Mouse (Mus musculus) adipocyte (in vitro differentiated cells): ENCODE measurements around the gene Ifnar1.
"Not testable (repeated sequence)": the region's sequence is repeated elsewhere in the genome, so short reads cannot be mapped to it uniquely, and the experiment has no call there.

Source experiments
- DNase-seq: peaks from one replicate; pipeline ENCODE4 v3.0.0-alpha.2; 2016; ENCODE audit warnings: low spot score

Ifnar1 gene

DNA sequence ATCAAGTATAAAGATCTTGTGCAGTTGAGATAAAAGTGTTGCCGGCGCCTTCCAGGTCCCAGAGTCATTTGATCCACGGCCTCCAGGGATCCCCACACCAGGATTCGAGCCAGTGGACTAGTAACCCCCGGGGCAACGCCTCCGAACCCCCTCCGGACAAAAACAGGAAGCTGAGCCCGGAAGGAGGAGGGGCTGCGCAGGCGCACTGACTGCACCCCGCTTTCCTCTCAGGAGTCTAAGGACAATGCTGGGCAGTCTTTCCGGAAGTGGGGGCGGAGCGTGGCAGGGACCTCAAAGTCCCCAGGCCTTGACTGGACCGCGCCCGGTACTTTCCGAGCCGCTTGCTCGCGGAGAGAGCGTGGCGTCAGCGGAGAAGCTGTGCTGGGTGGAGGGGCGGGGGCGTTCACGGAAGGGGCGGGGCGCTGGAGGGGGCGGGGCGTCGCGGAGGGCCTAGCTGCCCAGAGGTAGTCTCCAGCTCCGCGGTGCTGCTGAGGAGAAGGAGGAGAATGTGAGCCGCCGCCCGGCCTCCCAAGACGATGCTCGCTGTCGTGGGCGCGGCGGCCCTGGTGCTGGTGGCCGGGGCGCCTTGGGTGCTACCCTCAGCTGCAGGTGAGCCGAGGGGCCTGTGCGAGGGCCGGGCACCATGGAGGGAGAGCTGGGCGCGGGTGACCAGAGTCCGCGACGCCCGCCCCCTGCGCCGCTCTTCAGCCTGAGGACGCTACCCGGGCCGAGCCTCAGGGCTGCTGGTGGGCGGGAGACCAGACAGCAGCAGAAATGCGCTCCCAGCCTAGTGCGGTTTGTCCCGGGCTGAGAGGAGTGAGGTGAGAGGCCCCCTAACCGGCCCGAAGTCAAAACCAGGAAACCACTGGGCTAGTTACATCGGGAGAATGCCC is at the start of gene Ifnar1:
Gene Ifnar1 (plus strand): TSS at position 431 of the 893 bp plus-strand sequence.
- DNase-seq: peak; percentile 100

GRCm38 (mm10) chr16:91438081-91438480 is 47.0 kb upstream of the Ifnar1 start:
- no peak for DNase-seq

DNA sequence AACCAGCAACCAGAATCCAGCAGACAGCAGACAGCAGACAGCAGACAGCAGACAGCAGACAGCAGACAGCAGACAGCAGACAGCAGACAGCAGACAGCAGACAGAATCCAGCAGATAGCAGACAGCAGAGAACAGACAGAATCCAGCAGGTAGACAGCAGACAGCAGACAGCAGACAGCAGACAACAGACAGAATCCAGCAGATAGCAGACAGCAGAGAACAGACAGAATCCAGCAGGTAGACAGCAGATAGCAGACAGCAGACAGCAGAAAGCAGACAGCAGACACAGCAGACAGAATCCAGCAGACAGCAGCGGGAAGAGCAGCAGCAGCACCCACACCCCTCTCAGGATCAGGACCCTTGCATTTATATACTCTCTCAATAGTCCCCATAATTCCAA is 46.4 kb upstream of the Ifnar1 start:
- not testable (repeated sequence) for DNase-seq

DNA sequence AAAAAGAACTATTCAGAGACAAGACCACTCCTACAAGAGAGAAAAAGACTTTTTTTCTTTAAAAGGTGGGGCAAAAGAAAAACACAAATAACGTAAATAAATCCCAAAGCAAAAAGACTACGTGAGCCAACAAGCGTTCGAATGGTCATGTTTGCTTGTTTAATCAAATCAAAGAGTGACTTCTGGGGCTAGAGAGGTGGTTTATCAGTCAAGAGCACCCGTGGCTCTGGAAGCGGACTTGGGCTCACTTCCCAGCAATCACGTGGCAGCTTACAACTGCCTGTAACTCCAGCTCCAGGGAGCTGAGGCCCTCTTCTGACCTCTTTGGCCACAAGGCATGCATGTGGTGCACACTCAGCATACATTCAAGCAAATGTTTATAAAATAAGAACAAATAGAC is 43.7 kb upstream of the Ifnar1 start:
- DNase-seq: peak; percentile 79

- DNase-seq: no peak
Observed at GRCm38 (mm10) chr16:91441811-91442240, 43.2 kb upstream of the Ifnar1 start.

DNA sequence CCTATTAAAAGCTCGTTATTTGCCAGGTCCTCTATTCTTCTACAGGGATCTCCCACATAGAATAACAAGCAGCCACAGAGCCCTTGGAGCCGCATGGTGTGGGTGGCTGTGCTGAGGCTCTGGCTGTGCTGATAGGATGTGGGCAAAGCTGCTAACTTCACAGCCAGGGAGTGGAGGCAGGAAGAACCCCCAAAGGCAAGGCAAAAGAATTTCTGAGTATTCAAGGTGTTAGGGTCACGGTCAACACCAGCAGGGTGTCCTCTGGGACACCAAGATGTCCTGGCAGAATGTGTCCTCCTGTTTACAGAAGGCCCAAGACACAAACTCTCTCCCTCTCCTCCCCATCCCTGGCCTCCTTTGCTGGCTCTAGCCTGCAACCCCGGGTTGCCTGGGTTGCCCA is 42.6 kb upstream of the Ifnar1 start:
- DNase-seq: no peak

DNA sequence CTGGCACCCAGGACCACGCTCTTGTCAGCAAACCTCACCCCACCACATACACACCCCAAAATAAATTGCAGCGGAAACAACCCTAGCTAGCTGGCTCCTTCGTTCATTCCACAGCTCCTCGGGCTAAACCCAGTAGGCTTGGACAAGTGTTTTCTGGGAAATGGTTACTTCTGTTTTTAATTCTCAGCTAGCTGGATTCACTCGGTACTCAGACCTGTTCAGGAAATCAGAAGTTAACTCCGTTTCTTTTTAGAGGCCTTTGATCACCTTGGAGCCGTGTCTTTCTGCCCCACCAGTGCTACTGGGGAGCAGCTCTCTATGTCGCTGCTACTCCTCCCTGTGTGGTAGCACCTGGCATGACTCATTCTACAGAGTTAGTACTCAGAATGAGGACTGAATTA is 41.8 kb upstream of the Ifnar1 start:
- no peak for DNase-seq

DNA sequence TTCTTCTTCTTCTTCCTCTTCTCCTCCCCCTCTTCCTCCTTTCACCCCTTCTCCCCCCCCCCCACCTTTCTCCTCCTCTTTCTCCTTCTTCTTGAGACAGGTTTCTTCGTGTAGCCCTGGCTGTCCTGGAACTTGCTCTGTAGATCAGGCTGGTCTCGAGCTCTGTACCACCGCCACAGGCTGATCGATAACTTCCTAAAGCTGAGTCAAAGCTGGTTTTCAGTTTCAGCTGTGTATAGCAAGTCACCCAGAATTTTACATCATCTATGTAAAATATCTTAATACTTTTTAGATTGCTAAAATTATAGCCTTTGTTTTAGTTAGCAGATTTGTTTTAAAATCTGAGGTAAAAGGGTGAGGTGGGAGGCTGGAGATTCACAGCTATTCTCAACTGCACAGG is 40.2 kb upstream of the Ifnar1 start:
- no peak for DNase-seq

GRCm38 (mm10) chr16:91445566-91445965 is 39.5 kb upstream of the Ifnar1 start:
- no peak for DNase-seq

GRCm38 (mm10) chr16:91446778-91447511 is 38.1 kb upstream of the Ifnar1 start:
- no peak for DNase-seq

DNA sequence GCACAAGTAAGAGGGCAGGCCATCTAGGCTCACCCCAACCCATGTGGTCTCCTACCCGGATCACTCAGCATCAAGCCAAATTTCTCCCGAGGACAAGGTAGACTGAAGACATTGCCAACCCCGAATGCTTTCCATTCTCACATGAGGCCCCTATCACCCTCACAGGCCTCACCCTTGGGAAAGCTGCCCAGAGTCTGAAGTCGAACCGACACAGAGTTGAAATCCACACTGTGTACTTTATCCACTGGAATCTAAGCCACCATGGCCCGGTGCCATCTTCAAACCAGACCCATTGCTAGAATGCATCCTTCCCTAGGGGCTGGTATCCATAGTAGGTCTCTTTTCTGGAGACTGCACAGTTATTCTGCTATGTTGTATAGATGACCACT is 37.5 kb upstream of the Ifnar1 start:
- DNase-seq: peak; percentile 65

DNA sequence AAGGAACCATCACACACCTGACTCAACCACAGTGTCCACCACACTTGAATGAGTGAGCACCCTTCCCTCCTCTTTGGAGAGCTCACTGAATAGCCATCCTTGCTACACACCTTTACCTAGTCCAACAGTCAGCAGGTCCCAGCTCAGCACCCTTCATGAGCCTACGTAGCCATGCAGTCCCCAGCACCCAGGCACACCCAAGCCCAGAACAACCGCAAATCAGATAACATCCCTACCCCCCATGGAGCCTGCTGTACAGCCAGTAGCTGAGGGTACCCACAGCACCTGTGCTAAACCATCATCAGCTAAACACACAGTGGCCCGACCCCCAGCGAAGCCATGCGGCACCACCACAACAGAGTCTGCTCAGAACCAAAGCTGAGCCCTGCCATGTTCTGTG is 37.0 kb upstream of the Ifnar1 start:
- DNase-seq: no peak

DNA sequence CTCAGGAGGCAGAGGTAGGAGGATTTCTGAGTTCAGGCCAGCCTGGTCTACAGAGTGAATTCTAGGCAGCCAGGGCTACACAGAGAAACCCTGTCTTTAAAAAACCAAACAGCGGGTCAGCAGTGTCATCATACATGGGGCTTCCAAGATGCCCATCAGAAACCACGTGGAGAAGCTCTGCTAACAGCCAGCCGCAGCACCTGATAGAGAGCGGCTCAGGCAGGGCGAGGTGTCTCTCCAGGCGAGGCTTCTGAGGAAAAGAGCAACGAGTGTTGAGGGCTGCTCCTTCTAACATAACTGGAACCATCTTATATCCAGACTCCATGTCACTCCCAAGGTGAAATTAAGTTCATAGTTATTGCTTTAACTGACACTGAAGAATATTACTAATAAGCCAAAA is 36.1 kb upstream of the Ifnar1 start:
- no peak for DNase-seq

DNA sequence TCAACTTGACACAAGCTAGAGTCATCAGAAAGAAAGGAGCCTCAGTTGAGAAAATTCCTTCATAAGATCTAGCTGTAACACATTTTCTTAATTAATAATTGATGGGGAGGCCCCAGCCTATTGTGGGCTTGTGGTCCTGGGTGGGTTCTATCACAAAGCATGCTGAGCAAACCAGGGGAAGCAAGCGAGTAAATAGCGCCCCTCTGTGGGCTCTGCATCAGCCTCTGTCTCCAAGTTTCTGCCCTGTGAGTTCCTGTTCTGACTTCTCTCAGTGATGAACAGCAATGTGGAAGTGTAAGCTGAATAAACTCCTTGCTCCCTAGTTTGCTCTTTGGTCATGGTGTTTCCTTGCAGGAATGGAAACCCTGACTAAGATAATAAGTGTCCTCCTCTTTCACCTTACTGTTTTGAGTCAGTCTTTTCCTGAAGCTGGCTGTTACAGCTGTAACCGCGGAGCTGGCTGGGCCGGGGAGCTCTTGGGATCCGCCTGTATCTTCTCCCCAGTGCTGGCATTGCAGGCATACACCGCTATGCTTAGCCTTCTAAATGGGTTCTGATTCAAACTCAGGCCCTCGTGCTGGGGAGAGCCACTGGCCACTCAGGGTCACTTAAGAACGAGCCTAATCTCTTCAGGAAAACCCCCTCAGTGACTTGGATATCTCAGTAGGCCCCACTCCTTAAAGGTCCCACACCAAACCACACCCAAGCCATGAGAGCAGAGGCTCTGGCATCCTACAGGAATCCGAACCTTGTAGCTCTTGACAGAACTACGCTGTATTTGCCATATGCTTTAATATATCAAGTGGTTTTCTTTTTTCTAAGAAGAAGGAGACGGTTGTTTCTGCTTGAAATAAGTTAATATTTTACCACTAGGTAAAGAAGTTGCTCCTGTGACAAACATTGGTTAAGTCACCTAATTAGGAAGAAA is 34.6 kb upstream of the Ifnar1 start:
- no peak for DNase-seq

DNA sequence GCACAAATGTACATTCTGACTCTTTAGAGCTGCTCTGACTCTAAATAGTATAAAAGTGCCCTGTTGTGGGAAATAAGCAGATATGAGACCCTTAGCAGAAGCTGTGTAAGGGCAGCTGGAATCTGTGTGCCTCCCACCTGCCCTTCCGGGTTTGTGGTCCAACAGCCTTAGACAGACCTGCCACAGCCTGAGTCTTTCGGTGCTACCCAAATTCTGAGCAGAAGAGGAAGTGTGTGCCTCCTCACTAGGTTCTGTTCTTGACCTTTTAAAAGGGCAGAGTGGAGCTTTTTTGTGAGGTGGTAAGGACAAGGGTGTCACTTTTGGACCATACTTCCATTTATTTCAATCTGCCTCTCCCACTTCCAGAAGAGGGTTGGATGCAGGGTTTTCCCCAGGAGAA is 33.1 kb upstream of the Ifnar1 start:
- DNase-seq: no peak

- peak; percentile 83 for DNase-seq
Observed at GRCm38 (mm10) chr16:91452363-91452896, 32.6 kb upstream of the Ifnar1 start.

GRCm38 (mm10) chr16:91455868-91456267 is 29.2 kb upstream of the Ifnar1 start:
- DNase-seq: no peak

DNA sequence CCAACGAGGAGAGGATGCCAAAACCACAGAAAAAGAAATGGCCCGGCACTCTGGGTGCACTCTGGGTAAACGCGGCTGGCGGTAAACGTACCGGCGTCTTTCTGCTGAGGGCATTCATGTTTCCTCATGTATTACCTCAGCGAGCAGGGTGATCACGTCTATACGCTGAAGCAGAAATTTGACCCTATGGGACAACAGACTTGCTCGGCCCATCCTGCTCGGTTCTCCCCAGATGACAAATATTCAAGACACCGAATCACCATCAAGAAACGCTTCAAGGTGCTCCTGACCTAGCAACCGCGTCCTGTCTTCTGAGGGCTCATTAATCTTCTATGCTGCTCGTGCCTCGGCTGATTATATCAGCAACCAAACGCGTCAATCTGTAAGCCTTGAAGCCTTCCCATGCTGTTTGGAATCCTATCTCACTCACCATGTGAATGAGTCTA is 26.7 kb upstream of the Ifnar1 start:
- no peak for DNase-seq

DNA sequence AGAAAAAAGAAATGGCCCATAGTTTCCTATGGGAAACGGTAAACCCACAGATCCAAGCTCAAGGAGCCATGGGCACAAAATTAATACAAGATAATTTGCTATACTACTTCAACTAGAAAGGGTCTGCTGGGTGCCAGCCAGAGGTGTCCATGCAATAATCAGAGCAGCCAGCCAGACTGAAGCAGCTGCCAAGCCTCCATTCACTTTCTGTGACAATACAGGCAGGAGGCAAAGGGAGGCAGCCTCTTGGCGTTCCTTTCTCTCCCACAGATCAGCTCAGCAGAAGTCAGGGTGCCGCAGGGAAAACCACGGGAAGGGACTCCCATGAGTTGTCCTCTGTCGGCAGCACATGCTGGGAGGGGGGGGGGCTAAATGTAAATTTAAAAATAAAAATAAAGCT is 26.1 kb upstream of the Ifnar1 start:
- DNase-seq: peak; percentile 58

DNA sequence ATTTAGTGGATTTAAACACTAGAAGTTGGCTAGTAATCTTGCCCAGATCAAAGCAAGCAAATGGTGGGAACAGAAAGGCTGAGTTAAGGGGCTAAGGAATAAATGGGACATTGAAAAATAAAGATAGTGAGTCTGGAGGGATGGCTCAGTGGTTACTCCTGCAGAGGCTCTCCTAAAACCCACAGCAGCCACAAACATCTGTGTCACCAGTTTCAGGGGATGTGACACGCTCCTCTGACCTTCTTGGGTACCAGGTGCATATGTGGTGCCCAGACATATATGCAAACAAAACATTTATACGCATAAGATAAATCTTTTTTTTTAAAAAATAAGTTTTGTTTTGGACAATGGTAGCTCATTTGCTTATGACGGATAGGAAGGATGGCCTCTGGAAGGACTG is 25.6 kb upstream of the Ifnar1 start:
- DNase-seq: no peak

GRCm38 (mm10) chr16:91459841-91460370 is 25.1 kb upstream of the Ifnar1 start:
- no peak for DNase-seq
